Mouse (Mus musculus): ENCODE data around the gene Ipmk.
"Not testable (repeated sequence)": the region's sequence is repeated elsewhere in the genome, so short reads cannot be mapped to it uniquely, and the experiment has no call there.

Ipmk gene

GRCm38 (mm10) chr10:71427381-71427780 is 79.8 kb downstream of the Ipmk start:
- DNase-seq, result no peak

DNA sequence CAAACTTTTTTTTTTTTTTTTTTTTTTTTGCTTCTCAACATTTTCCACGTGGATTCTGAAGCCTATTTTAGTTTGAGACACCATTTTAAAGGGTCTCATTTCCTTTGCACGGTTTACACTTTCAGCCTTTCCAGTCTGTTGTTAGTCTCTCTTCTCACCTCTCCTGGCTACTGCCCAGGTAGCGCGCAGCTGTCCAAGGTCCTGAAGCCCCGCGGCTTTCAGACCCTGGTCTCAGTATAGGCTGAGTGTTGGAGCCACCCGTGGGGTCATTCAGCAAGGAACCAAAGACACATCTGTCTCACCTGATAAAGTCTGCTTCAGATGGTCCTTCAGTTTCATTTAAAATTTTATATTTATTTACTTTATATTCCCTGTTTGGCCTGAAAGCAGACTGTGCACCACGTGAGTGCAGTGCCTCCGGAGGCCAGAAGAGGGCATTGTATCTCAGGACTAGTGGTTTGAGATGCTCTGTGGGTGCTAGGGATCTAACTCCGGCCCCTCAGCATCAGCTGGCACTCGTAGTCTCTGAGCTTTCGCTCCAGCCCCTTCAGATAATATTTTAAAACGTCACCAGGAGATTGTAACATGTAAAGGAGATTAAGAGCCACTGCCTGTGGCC is 80.8 kb downstream of the Ipmk start:
- no peak for DNase-seq

DNA sequence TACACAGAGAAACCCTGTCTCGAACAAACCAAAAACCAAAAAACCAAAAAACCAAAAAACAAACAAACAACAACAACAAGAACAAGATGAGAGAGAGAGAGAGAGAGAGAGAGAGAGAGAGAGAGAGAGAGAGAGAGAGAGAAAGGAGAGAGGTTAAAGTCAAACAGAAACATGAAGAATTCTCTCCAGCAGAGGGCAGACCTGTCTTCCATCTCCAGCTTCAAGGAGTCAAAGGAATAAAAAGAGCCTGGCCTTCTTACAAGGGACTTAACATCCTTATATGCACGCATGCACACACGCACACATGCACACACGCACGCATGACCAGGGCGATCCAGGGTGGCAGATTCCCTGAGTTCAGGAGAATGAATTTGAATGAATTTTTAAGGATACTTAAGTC is 83.1 kb downstream of the Ipmk start:
- DNase-seq, result peak; percentile 39 to 53

- DNase-seq, result no peak
These were observed 95.5 kb downstream of the Ipmk start for GRCm38 (mm10) chr10:71443086-71443485.

DNA sequence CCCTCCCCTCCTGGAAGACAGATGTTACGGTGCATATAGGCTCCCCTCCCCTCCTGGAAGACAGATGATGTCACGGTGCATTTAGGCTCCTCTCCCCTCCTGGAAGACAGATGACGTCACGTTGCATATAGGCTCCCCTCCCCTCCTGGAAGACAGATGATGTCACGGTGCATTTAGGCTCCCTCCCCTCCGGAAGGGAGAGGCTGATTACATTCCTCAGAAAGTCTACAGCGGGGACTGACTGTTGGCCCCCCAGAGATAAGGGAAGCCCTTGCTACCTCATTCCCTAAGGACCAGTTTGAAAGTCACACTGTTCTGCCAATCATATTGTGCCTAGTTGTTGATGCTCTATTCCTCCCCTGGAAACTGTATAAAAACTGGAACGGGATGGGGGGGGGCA is 100.1 kb downstream of the Ipmk start:
- no peak for DNase-seq

GRCm38 (mm10) chr10:71448284-71448683 is 100.7 kb downstream of the Ipmk start:
- DNase-seq, result no peak

GRCm38 (mm10) chr10:71455355-71455754 is 107.8 kb downstream of the Ipmk start:
- DNase-seq, result no peak

DNA sequence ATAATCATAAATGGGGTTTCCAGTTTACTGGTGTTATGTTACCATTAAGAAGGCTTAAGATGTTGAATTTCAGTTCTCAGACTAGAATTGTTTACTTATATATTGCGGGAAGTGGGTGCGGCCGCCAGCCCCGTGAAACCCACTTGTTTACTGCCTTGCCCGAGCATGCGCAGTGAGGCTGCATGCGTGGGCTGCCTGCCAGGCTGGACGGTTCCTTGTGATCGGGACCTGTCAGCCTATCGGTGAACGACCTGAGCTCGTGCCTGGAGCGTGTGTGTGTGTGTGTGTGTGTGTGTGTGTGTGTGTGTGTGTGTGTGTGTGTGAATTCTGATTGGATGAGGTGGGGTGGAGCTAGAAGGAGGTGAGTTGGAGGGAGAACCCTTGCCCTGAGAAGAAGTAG is 114.8 kb downstream of the Ipmk start:
- DNase-seq, result not testable (repeated sequence)

DNA sequence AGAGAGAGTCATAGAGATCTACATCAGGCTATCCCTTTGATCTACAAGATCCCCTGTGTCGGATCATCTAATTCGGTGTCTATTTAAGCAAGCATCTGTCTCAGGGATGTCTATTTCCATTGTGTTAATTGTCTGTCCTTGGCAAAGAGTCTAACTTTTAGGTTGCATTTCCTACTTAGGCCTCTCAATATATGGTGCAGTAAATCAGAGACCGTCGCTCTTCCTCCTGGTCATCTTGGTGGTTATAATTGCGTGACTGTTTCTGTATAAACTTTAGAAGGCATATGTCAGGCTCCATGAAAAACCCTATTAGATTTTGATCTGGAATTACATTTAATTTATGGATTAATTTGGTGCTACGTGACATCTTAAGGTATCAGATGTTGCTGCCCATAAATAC is 116.9 kb downstream of the Ipmk start:
- DNase-seq, result no peak

DNA sequence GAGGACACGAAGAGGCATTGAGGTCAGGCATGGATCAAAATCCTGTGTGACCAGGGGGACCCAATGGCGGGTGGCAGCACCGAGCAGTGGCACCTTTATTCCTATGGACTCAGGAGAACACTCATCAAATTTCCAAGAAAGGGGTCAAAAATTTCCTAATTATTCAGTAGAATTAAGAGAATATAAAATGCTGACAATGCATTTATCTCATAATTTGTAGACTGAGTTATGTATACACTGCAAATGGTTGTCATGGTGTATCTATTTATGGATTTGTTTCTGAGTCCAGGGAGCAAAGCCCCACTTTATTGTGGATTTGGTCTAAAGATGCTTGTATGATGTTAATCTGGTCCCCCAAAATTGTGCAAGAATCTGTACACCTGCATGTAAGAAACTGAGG is 120.8 kb downstream of the Ipmk start:
- no peak for DNase-seq

- DNase-seq, result peak in 1 of 2 experiments; percentile 42
These were observed 122.2 kb downstream of the Ipmk start for GRCm38 (mm10) chr10:71469751-71470150.

DNA sequence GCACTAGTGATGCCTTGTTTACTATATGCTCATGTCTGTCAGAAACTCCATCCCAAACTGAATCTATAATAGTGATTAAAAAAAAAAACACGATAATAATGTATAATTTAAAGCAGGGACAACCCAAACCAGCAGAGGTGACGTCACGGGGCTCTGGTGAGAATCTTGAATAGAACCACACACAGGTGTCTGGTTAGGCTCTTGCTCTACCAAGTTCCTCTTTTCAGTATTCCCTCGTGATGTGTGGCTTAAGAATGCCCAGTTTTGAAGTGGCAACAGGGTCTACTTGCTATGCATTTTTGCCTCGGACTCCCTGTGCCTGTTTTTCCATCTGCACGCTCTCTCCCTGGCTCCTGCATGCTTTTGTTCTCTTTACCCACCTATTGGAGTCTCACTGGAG is 124.5 kb downstream of the Ipmk start:
- DNase-seq, result no peak

DNA sequence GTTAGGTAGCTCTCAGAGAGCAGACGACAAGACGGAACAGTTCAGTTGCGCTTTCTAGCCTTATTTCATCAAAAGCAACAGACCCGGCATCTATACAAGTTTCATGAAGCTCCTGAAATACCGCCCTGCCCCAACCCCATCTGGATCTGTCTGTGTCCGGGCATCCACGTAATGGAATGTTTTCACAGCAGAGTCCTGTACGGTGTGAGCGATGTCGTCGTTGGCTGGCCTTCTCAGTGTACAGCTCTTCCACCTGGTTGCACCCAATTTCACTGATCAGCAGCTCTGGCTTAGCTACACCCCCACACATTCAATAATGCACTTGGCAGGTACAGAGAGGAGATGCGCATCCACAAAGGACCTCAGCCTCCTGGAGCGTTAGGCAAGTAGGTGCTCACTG is 126.0 kb downstream of the Ipmk start:
- peak in 1 of 2 experiments; percentile 52 for DNase-seq

DNA sequence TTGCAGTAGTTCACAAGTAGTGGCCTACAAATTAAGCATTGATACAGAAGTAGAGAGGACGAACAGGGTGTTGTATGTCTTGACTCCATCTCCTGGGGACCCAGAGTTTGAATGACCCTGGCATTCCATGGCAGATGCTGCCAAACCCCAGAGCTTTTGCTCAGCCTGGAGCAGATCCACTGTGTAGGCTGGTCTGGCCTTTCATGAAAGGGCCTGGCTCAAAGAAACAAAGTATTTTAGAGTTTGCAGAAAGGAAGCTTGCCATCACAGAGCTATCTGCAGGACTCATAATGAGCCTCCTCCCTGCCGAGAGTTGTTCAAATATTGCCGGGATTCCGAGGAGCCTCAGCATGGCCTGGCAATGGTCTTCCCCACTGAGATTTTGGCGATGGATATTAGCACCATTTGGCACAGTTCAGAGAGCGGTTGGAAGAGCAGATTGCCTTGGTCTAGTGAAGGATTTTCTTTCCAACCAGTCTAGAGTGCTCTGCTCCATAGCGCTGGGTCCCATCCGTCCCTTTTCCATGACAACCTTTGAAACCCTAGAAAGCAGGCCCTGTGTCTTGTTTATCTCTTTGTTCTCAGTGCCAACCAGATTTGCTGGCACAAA is 129.0 kb downstream of the Ipmk start:
- peak; percentile 87 to 90 for DNase-seq

DNA sequence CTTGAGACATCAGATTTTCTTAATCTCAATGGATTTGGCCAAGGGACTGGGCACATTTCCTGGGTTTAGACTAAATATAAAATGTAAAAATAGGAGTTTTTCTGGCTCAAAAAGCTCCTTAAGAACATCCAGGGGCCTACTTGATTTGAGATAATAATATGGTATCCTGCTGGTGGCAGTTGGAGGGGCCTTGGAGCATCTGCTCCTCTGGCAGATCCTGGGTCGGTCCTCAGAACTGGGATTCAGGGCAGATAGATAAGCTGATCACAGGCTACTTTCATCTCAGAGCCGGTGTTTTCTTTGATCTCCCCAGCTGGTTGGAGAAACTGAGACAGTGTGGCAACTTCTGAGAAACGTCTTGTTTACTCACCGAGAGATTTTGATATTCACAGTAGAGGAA is 129.6 kb downstream of the Ipmk start:
- DNase-seq, result peak; percentile 66 to 67

GRCm38 (mm10) chr10:71479700-71480325 is 132.2 kb downstream of the Ipmk start:
- DNase-seq, result peak; percentile 93 to 96

Data from cerebellum, postnatal 10 days (tissue).